Mouse (Mus musculus) C2C12 (cell line): ENCODE data around the gene Grrp1. TPM values are rescaled to one million over a fixed set of nuclear protein-coding genes. Genes with fewer than 3 reads are reported as not detected.
A peak's percentile ranks its signal among the peaks of the same experiment; 100 is the strongest.

Experiments
- H3K27me3 ChIP-seq: one replicate; pipeline ENCODE4 v1.6.1; 2011; ENCODE audit not compliant: control insufficient read depth, insufficient read depth, insufficient read length
- H3K36me3 ChIP-seq: one replicate; pipeline ENCODE4 v1.6.1; 2011; ENCODE audit not compliant: control insufficient read depth, insufficient read depth
- H3K4me3 ChIP-seq: one replicate; pipeline ENCODE4 v1.5.1; 2011; ENCODE audit warnings: mild to moderate bottlenecking, control low read depth; ENCODE audit not compliant: poor library complexity, insufficient read depth, severe bottlenecking
- H3K79me2 ChIP-seq: one replicate; pipeline ENCODE4 v1.6.1; 2011; ENCODE audit not compliant: control insufficient read depth, insufficient read depth
- H3K79me3 ChIP-seq: one replicate; pipeline ENCODE4 v1.6.1; 2011; ENCODE audit warnings: low read depth, control low read depth
- H3ac ChIP-seq: one replicate; pipeline ENCODE3; 2011; ENCODE audit warnings: low read depth; ENCODE audit not compliant: control insufficient read depth, insufficient read length
- CEBPB ChIP-seq: IDR thresholded peaks from one replicate; pipeline ENCODE4 v1.6.1; 2011; ENCODE audit warnings: low read depth, mild to moderate bottlenecking, control low read depth, moderate library complexity
- CTCF ChIP-seq: IDR thresholded peaks from one replicate; pipeline ENCODE4 v1.5.1; 2011; ENCODE audit not compliant: control insufficient read depth, insufficient read depth, insufficient read length
- FOSL1 ChIP-seq: IDR thresholded peaks from one replicate; pipeline ENCODE4 v1.8.0; 2011; ENCODE audit warnings: mild to moderate bottlenecking, low read length; ENCODE audit not compliant: poor library complexity, insufficient read depth, severe bottlenecking
- MAX ChIP-seq: IDR thresholded peaks from one replicate; pipeline ENCODE4 v1.6.1; 2011; ENCODE audit warnings: mild to moderate bottlenecking, control low read depth
- MYOD1 ChIP-seq: IDR thresholded peaks from one replicate; pipeline ENCODE4 v1.6.1; 2011; ENCODE audit warnings: low read depth; ENCODE audit not compliant: control insufficient read depth, insufficient read length
- MYOG ChIP-seq: IDR thresholded peaks from one replicate; pipeline ENCODE4 v1.6.1; 2011; ENCODE audit not compliant: control insufficient read depth, insufficient read length; ENCODE audit errors: extremely low read depth
- USF1 ChIP-seq: IDR thresholded peaks from one replicate; pipeline ENCODE4 v1.6.1; 2011; ENCODE audit warnings: low read depth, mild to moderate bottlenecking, control low read depth, moderate library complexity
- polyA plus RNA-seq: library from polyadenylated mRNA; unstranded; fragments of >200 nt; fragmentation: generic; extraction: Trizol; gene quantifications from one replicate; pipeline ENCODE4 v1.2.1, GENCODE M21; 2012; ENCODE audit warnings: missing spikeins

Gene Grrp1
- polyA plus RNA-seq, 1 experiment: not detected

GRCm38 (mm10) chr4:134287575-134288025 is 33.7 kb upstream of the Grrp1 start, which contains the start of gene Pdik1l:
Gene Pdik1l, minus strand, starts transcription at chr4:134287895.
- no peaks in the 10 kb centered on the region for H3K27me3 ChIP-seq
- H3ac ChIP-seq: peak within 1 kb of the TSS; percentile 95
- TF ChIP-seq CTCF: no peak
- peak; percentile 10 for TF ChIP-seq MAX
- H3K79me2 ChIP-seq: peaks cover 23% of the 10 kb centered on the region
- H3K4me3 ChIP-seq: peak within 1 kb of the TSS; percentile 79
- H3K79me3 ChIP-seq: peaks cover 1% of the 10 kb centered on the region
- peaks cover 13% of the 10 kb centered on the region for H3K36me3 ChIP-seq

- H3K79me2 ChIP-seq: peaks cover 23% of the 10 kb centered on the region
- peak overlapping the region; percentile 95 for H3ac ChIP-seq
- peaks cover 16% of the 10 kb centered on the region for H3K36me3 ChIP-seq
- TF ChIP-seq CTCF: peak; percentile 52
- TF ChIP-seq FOSL1: no peak
- H3K4me3 ChIP-seq: peak overlapping the region; percentile 79
- peaks cover 1% of the 10 kb centered on the region for H3K79me3 ChIP-seq
- no peaks in the 10 kb centered on the region for H3K27me3 ChIP-seq
Measured at GRCm38 (mm10) chr4:134287168-134287564, 33.3 kb upstream of the Grrp1 start.

GRCm38 (mm10) chr4:134286226-134287167 is 32.6 kb upstream of the Grrp1 start:
- Histone ChIP-seq H3K4me3 (peak overlapping the region; percentile 79), H3K36me3 (peaks cover 23% of the 10 kb centered on the region), H3K27me3 (no peaks in the 10 kb centered on the region), H3K79me2 (peaks cover 23% of the 10 kb centered on the region), H3K79me3 (peaks cover 1% of the 10 kb centered on the region), H3ac (peak overlapping the region; percentile 94)
- TF ChIP-seq MAX (no peak), USF1 (no peak), CEBPB (no peak), MYOD1 (no peak), CTCF (no peak), MYOG (no peak)

- H3ac ChIP-seq: no peak overlapping the region
- peaks cover 1% of the 10 kb centered on the region for H3K79me3 ChIP-seq
- no peaks in the 10 kb centered on the region for H3K27me3 ChIP-seq
- H3K36me3 ChIP-seq: peaks cover 27% of the 10 kb centered on the region
- no peak overlapping the region for H3K4me3 ChIP-seq
- H3K79me2 ChIP-seq: peaks cover 23% of the 10 kb centered on the region
- TF ChIP-seq MYOG (no peak), CEBPB (no peak), MAX (no peak), MYOD1 (no peak), FOSL1 (no peak), CTCF (no peak), USF1 (no peak)
Measured at GRCm38 (mm10) chr4:134284942-134285341, 31.0 kb upstream of the Grrp1 start.

GRCm38 (mm10) chr4:134273417-134274345 is 19.8 kb upstream of the Grrp1 start:
- TF ChIP-seq MYOG (no peak), MYOD1 (no peak), CTCF (no peak), FOSL1 (no peak), CEBPB (no peak)
- H3K79me3 ChIP-seq: no peaks in the 10 kb centered on the region
- H3K27me3 ChIP-seq: no peaks in the 10 kb centered on the region
- H3K36me3 ChIP-seq: peaks cover 15% of the 10 kb centered on the region
- H3ac ChIP-seq: no peak overlapping the region
- H3K79me2 ChIP-seq: no peaks in the 10 kb centered on the region
- no peak overlapping the region for H3K4me3 ChIP-seq
